Mouse (Mus musculus): ENCODE data around the gene Ogfod1. TPM values are rescaled to one million over a fixed set of nuclear protein-coding genes. Genes with fewer than 3 reads are reported as not detected.

The Ogfod1 gene
- total and polyA plus RNA-seq, 2 experiments from 2014 or later = 5.4 to 19.6 TPM

GRCm38 (mm10) chr8:94052696-94053095 lies 15.7 kb downstream of the Ogfod1 start:
- WGBS = 72% methylated on average over 12 of the region's 12 CpGs
- no peak for ATAC-seq (ENCODE audit: insufficient read depth, low read depth)
- H3K4me1 ChIP-seq (ENCODE audit: control insufficient read depth, insufficient read depth) = no peaks in the 10 kb centered on the region

GRCm38 (mm10) chr8:94057157-94057854 lies 20.3 kb downstream of the Ogfod1 start:
- H3K4me1 ChIP-seq (ENCODE audit: control insufficient read depth, insufficient read depth) = no peaks in the 10 kb centered on the region
- no peak overlapping the region for H3K9ac ChIP-seq (replicated peaks; ENCODE audit: low read depth, low read length)
- ATAC-seq (ENCODE audit: insufficient read depth, low read depth) (no peak), DNase-seq (ENCODE audit: low spot score) (peak; percentile 13)
- 57% methylated on average over 6 of the region's 6 CpGs for WGBS
- no peaks in the 10 kb centered on the region for H3K27me3 ChIP-seq (ENCODE audit: control insufficient read depth, insufficient read depth, low read length)
- no peak overlapping the region for H3K27ac ChIP-seq (ENCODE audit: low read depth)
- H3K9me3 ChIP-seq (replicated peaks; ENCODE audit: control insufficient read depth, low read length) = no peaks in the 10 kb centered on the region
- TF ChIP-seq CTCF (IDR thresholded peaks at IDR 0.05; ENCODE audit: low read depth) = peak; percentile 77
- no peak for TF ChIP-seq EP300 (IDR thresholded peaks at IDR 0.05; ENCODE audit: low read depth)
- peaks cover 54% of the 10 kb centered on the region for H3K36me3 ChIP-seq (replicated peaks; ENCODE audit: control insufficient read depth, insufficient read depth, low read length)
- H3K4me2 ChIP-seq (ENCODE audit: low read depth, low read length) = no peak overlapping the region
- H3K4me3 ChIP-seq (ENCODE audit: low read depth, low read length) = no peak overlapping the region

More at GRCm38 (mm10) chr8:94052696-94053095, 15.7 kb downstream of the Ogfod1 start:
- Histone ChIP-seq H3K4me2 (ENCODE audit: low read depth, low read length) (no peak overlapping the region), H3K36me3 (replicated peaks; ENCODE audit: control insufficient read depth, insufficient read depth, low read length) (peaks cover 51% of the 10 kb centered on the region), H3K9ac (replicated peaks; ENCODE audit: low read depth, low read length) (no peak overlapping the region), H3K4me3 (ENCODE audit: low read depth, low read length) (no peak overlapping the region), H3K9me3 (replicated peaks; ENCODE audit: control insufficient read depth, low read length) (no peaks in the 10 kb centered on the region), H3K27me3 (ENCODE audit: control insufficient read depth, insufficient read depth, low read length) (no peaks in the 10 kb centered on the region), H3K27ac (ENCODE audit: low read depth) (no peak overlapping the region)
- no peak for DNase-seq (ENCODE audit: low spot score)
- no peak for TF ChIP-seq EP300 (IDR thresholded peaks at IDR 0.05; ENCODE audit: low read depth)
- TF ChIP-seq CTCF (IDR thresholded peaks at IDR 0.05; ENCODE audit: low read depth) = no peak

GRCm38 (mm10) chr8:94066121-94066863 lies 29.3 kb downstream of the Ogfod1 start:
- TF ChIP-seq EP300 (IDR thresholded peaks at IDR 0.05; ENCODE audit: low read depth) (no peak), CTCF (IDR thresholded peaks at IDR 0.05; ENCODE audit: low read depth) (no peak)
- no peak overlapping the region for H3K4me3 ChIP-seq (ENCODE audit: low read depth, low read length)
- H3K9me3 ChIP-seq (replicated peaks; ENCODE audit: control insufficient read depth, low read length) = no peaks in the 10 kb centered on the region
- H3K4me1 ChIP-seq (ENCODE audit: control insufficient read depth, insufficient read depth) = no peaks in the 10 kb centered on the region
- ATAC-seq (ENCODE audit: insufficient read depth, low read depth) (no peak), DNase-seq (ENCODE audit: low spot score) (no peak)
- no peak overlapping the region for H3K9ac ChIP-seq (replicated peaks; ENCODE audit: low read depth, low read length)
- H3K36me3 ChIP-seq (replicated peaks; ENCODE audit: control insufficient read depth, insufficient read depth, low read length) = peaks cover 36% of the 10 kb centered on the region
- H3K27ac ChIP-seq (ENCODE audit: low read depth) = no peak overlapping the region
- WGBS = 82% methylated on average over 11 of the region's 11 CpGs
- no peak overlapping the region for H3K4me2 ChIP-seq (ENCODE audit: low read depth, low read length)
- H3K27me3 ChIP-seq (ENCODE audit: control insufficient read depth, insufficient read depth, low read length) = no peaks in the 10 kb centered on the region

GRCm38 (mm10) chr8:94068793-94069192 lies 31.8 kb downstream of the Ogfod1 start:
- 81% methylated on average over 7 of the region's 7 CpGs for WGBS
- Histone ChIP-seq H3K4me2 (ENCODE audit: low read depth, low read length) (no peak overlapping the region), H3K4me3 (ENCODE audit: low read depth, low read length) (no peak overlapping the region), H3K9ac (replicated peaks; ENCODE audit: low read depth, low read length) (no peak overlapping the region), H3K27me3 (ENCODE audit: control insufficient read depth, insufficient read depth, low read length) (no peaks in the 10 kb centered on the region), H3K9me3 (replicated peaks; ENCODE audit: control insufficient read depth, low read length) (no peaks in the 10 kb centered on the region), H3K36me3 (replicated peaks; ENCODE audit: control insufficient read depth, insufficient read depth, low read length) (peaks cover 28% of the 10 kb centered on the region), H3K27ac (ENCODE audit: low read depth) (no peak overlapping the region), H3K4me1 (ENCODE audit: control insufficient read depth, insufficient read depth) (no peaks in the 10 kb centered on the region)
- DNase-seq (ENCODE audit: low spot score) (no peak), ATAC-seq (ENCODE audit: insufficient read depth, low read depth) (no peak)
- no peak for TF ChIP-seq CTCF (IDR thresholded peaks at IDR 0.05; ENCODE audit: low read depth)
- no peak for TF ChIP-seq EP300 (IDR thresholded peaks at IDR 0.05; ENCODE audit: low read depth)

- ATAC-seq (ENCODE audit: insufficient read depth, low read depth) (no peak), DNase-seq (ENCODE audit: low spot score) (no peak)
- Histone ChIP-seq H3K4me3 (ENCODE audit: low read depth, low read length) (no peak overlapping the region), H3K27me3 (ENCODE audit: control insufficient read depth, insufficient read depth, low read length) (no peaks in the 10 kb centered on the region), H3K9ac (replicated peaks; ENCODE audit: low read depth, low read length) (no peak overlapping the region), H3K4me2 (ENCODE audit: low read depth, low read length) (no peak overlapping the region), H3K9me3 (replicated peaks; ENCODE audit: control insufficient read depth, low read length) (no peaks in the 10 kb centered on the region), H3K27ac (ENCODE audit: low read depth) (no peak overlapping the region), H3K36me3 (replicated peaks; ENCODE audit: control insufficient read depth, insufficient read depth, low read length) (0 out of 2 replicates have a peak, but pooled peaks cover 5% of the 10 kb centered on the region), H3K4me1 (ENCODE audit: control insufficient read depth, insufficient read depth) (no peaks in the 10 kb centered on the region)
- TF ChIP-seq CTCF (IDR thresholded peaks at IDR 0.05; ENCODE audit: low read depth) = no peak
- no peak for TF ChIP-seq EP300 (IDR thresholded peaks at IDR 0.05; ENCODE audit: low read depth)
- 81% methylated on average over 12 of the region's 12 CpGs for WGBS
Observed at GRCm38 (mm10) chr8:94076461-94077192, 39.6 kb downstream of the Ogfod1 start.

Data from heart, postnatal 0 days (tissue).